Mouse (Mus musculus) effector memory CD4-positive, alpha-beta T cell, adult 7 months (primary cell): ENCODE results near the gene Vmn1r63. TPM values are rescaled to one million over a fixed set of nuclear protein-coding genes. Genes with fewer than 3 reads are reported as not detected.

Experiments used
- polyA plus RNA-seq: library from polyadenylated mRNA; unstranded; fragments of 100-300 nt; shearing (Covaris generic); gene quantifications from one replicate; pipeline ENCODE4 v1.2.1, GENCODE M21; 2017

The Vmn1r63 gene
- not detected for polyA plus RNA-seq

DNA sequence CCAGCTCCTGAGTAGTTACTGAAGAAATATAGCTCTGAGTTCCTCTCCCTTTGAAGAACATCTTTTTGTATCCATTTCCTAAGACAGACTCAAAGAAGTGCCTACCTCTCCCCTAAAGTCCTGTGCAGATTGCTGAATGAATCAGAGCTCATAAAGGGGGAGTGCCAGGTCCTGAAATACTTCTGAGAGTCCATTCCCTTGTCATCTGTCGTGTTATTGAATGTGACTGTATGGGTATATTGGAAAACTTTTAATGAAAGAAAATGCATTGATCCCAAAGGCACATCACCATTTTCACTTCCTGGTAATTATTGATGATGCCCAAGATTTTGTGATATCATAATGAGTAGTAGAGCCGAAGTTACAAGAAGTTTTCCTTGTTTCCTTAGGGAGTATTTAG lies at the start of gene Vmn1r63:
Vmn1r63 (minus strand) TSS at position 101 of the 400 bp plus-strand sequence.

Other genes starting within 250 kb of the Vmn1r63 start
- 0.06 TPM for gene Vmn1r61, start 192.2 kb downstream of the Vmn1r63 start, polyA plus RNA-seq
- 0.57 TPM for gene Vmn1r62, start 131.8 kb downstream of the Vmn1r63 start, polyA plus RNA-seq
- gene Vmn1r64, start 79.1 kb upstream of the Vmn1r63 start, polyA plus RNA-seq = not detected
- not detected for gene Vmn1r65, start 205.6 kb upstream of the Vmn1r63 start, polyA plus RNA-seq
- not detected for gene Nlrp4c, start 239.7 kb upstream of the Vmn1r63 start, polyA plus RNA-seq